Mouse (Mus musculus): ENCODE measurements at regions not wholly inside any gene's neighbourhood (a gene's known extent, or its start where the extent isn't known, plus 50 kb on each side); places are given as distances from the start of the nearest gene placed in this dataset.

DNA sequence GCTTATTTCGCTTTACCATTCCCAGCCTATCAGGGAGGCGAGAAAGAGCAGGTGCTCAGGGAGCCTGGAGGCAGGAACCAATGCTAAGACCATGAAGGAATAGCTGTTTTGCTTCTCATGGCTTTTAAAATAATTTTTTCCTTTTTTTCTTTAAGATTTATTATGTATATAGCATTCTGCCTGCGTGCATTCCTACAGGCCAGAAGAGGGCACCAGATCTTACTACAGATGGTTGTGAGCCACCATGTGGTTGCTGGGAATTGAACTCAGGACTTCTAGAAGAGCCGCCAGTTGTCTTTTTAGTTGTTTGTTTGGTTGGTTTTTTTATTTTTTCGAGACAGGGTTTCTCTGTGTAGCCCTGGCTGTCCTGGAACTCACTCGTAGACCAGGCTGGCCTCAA lies 113.6 kb upstream of the Armc2 start:
- Histone ChIP-seq H3K9ac (replicated peaks; ENCODE audit: low read length) (no peak overlapping the region), H3K27me3 (ENCODE audit: control insufficient read depth, insufficient read depth, low read length) (no peaks in the 10 kb centered on the region), H3K9me3 (ENCODE audit: control insufficient read depth, low read length) (no peaks in the 10 kb centered on the region), H3K36me3 (ENCODE audit: control insufficient read depth, insufficient read depth, low read length) (no peaks in the 10 kb centered on the region), H3K4me3 (replicated peaks; ENCODE audit: low read depth, low read length) (no peak overlapping the region), H3K27ac (replicated peaks; ENCODE audit: low read depth, low read length) (no peak overlapping the region), H3K4me2 (ENCODE audit: low read length) (no peak overlapping the region), H3K4me1 (ENCODE audit: control insufficient read depth, insufficient read depth, low read length) (no peaks in the 10 kb centered on the region)
- DNase-seq: no peak
- no peak for ATAC-seq (ENCODE audit: low FRiP score, low TSS enrichment)
- 90% methylated on average over 6 of the region's 6 CpGs for WGBS

DNA sequence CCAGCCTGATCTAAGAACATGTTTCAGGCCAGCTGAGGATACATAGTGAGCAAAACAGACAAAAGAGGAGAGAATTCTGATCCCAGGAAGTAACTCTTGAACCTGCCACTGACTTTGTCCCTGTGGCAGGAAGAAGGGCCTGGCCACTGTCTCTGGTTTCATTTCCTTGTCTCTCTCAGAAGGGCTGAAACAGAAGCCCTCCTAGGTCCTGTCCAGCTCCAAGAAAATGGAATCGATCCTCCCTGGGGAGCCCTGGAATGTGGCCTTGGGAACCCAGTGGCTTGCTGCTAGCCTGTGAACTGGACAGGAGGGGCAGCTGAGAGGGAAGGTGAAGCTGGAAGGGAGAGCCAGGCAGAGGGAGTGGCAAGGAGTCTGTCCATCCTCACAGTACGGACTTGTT lies 113.1 kb upstream of the Armc2 start:
- Histone ChIP-seq H3K4me1 (ENCODE audit: control insufficient read depth, insufficient read depth, low read length) (no peaks in the 10 kb centered on the region), H3K27me3 (ENCODE audit: control insufficient read depth, insufficient read depth, low read length) (no peaks in the 10 kb centered on the region), H3K27ac (replicated peaks; ENCODE audit: low read depth, low read length) (no peak overlapping the region), H3K36me3 (ENCODE audit: control insufficient read depth, insufficient read depth, low read length) (no peaks in the 10 kb centered on the region), H3K9ac (replicated peaks; ENCODE audit: low read length) (no peak overlapping the region), H3K9me3 (ENCODE audit: control insufficient read depth, low read length) (no peaks in the 10 kb centered on the region), H3K4me2 (ENCODE audit: low read length) (no peak overlapping the region), H3K4me3 (replicated peaks; ENCODE audit: low read depth, low read length) (no peak overlapping the region)
- 91% methylated on average over 2 of the region's 2 CpGs for WGBS
- DNase-seq (no peak), ATAC-seq (ENCODE audit: low FRiP score, low TSS enrichment) (no peak)

DNA sequence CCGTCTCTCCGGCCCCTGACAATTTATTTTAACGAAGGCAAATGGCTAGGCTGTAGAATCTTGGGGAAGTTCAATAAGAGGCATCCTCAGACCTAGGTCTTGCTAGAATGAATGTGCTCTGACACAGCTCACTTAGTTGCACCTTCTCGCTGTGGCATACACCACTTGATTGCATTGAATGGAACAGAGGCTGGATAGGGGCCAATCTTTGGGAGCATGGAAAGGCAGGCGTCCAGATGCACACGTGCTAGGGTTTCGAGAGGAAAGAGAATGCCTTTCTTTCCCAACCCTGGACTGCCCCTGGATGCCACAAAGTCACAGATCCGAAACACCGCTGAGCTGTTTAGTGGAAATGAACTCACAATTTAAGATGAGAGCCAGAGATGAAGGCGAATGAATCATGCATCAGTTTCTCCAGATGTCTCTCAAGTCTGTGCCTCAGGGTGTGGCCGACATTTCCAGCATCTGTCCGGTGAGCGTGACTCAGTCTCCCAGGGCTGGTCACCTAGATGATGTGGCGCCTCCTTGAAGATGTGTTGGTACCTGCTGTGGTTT lies 109.7 kb upstream of the Armc2 start:
- Histone ChIP-seq H3K9me3 (ENCODE audit: control insufficient read depth, low read length) (no peaks in the 10 kb centered on the region), H3K4me1 (ENCODE audit: control insufficient read depth, insufficient read depth, low read length) (no peaks in the 10 kb centered on the region), H3K36me3 (ENCODE audit: control insufficient read depth, insufficient read depth, low read length) (no peaks in the 10 kb centered on the region), H3K27ac (replicated peaks; ENCODE audit: low read depth, low read length) (no peak overlapping the region), H3K4me2 (ENCODE audit: low read length) (no peak overlapping the region), H3K9ac (replicated peaks; ENCODE audit: low read length) (no peak overlapping the region), H3K4me3 (replicated peaks; ENCODE audit: low read depth, low read length) (no peak overlapping the region), H3K27me3 (ENCODE audit: control insufficient read depth, insufficient read depth, low read length) (no peaks in the 10 kb centered on the region)
- WGBS: 91% methylated on average over 14 of the region's 14 CpGs
- DNase-seq: no peak
- no peak for ATAC-seq (ENCODE audit: low FRiP score, low TSS enrichment)

DNA sequence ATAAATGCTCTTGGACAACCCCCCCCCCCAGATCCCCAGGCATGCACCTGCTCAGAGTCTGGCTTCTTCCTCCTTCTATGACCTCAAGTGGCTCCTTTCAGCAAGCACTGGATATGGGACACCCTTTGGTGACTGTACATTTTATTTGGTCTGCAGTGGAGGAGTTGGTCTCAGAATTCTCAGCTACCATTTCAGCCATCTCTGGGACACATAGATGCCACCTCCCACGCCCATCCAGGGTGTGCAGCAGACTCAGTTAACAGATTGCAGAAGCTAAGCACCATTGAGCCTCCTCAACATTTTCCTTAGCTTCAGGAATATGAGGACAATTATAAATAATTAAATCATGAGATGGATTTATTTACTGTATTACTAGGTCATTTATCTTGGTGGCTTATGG lies 108.6 kb upstream of the Armc2 start:
- DNase-seq: no peak
- Histone ChIP-seq H3K27ac (replicated peaks; ENCODE audit: low read depth, low read length) (no peak overlapping the region), H3K4me3 (replicated peaks; ENCODE audit: low read depth, low read length) (no peak overlapping the region), H3K4me2 (ENCODE audit: low read length) (no peak overlapping the region), H3K4me1 (ENCODE audit: control insufficient read depth, insufficient read depth, low read length) (no peaks in the 10 kb centered on the region), H3K9me3 (ENCODE audit: control insufficient read depth, low read length) (no peaks in the 10 kb centered on the region), H3K36me3 (ENCODE audit: control insufficient read depth, insufficient read depth, low read length) (no peaks in the 10 kb centered on the region), H3K27me3 (ENCODE audit: control insufficient read depth, insufficient read depth, low read length) (no peaks in the 10 kb centered on the region), H3K9ac (replicated peaks; ENCODE audit: low read length) (no peak overlapping the region)
- 70% methylated on average over 1 of the region's 1 CpGs for WGBS
- ATAC-seq (ENCODE audit: low FRiP score, low TSS enrichment): no peak

DNA sequence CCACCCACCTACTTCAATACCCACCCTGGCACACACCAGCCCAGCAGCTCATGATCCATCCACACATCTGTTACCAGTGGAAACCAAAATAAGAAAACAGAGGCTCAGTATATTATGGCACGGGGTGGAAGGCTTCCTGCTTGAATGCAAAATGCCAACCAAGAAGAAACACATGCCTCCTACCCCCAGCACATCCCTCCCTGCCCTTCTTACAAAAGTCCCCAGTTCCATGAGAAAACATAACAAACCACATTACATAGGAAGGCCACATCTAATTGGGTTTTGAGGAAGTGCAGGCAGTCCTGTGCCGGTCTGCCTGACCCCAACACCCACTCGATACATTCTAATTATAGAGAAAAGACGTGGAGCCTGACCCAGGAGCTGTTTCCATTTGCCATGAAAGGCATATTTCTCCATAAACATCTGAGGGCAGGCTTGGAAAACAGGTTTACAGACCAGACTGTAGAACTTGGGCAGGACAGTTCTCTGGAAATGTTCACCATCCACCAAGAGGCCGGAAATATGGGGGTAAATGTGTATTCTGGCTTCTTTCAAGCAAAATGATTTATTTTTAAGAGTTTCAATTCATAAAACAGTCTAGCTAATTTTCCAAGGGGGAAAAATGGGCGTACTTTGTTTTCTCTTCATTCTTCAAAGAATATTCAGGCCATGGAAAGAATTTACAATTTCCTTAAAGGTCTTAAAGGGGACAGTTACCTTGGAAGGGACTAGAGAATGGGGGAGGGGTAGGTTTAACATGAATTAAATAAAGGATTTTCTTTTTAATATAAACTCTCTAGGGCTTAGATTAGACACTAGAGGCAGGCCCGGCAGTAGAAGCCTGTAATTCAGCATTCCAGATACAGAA lies 104.8 kb upstream of the Armc2 start:
- H3K36me3 ChIP-seq (ENCODE audit: control insufficient read depth, insufficient read depth, low read length): no peaks in the 10 kb centered on the region
- 79% methylated on average over 7 of the region's 7 CpGs for WGBS
- no peak overlapping the region for H3K4me3 ChIP-seq (replicated peaks; ENCODE audit: low read depth, low read length)
- ATAC-seq (ENCODE audit: low FRiP score, low TSS enrichment): no peak
- H3K9ac ChIP-seq (replicated peaks; ENCODE audit: low read length): no peak overlapping the region
- H3K4me1 ChIP-seq (ENCODE audit: control insufficient read depth, insufficient read depth, low read length): no peaks in the 10 kb centered on the region
- no peaks in the 10 kb centered on the region for H3K9me3 ChIP-seq (ENCODE audit: control insufficient read depth, low read length)
- no peak overlapping the region for H3K27ac ChIP-seq (replicated peaks; ENCODE audit: low read depth, low read length)
- no peak for DNase-seq
- no peak overlapping the region for H3K4me2 ChIP-seq (ENCODE audit: low read length)
- no peaks in the 10 kb centered on the region for H3K27me3 ChIP-seq (ENCODE audit: control insufficient read depth, insufficient read depth, low read length)

DNA sequence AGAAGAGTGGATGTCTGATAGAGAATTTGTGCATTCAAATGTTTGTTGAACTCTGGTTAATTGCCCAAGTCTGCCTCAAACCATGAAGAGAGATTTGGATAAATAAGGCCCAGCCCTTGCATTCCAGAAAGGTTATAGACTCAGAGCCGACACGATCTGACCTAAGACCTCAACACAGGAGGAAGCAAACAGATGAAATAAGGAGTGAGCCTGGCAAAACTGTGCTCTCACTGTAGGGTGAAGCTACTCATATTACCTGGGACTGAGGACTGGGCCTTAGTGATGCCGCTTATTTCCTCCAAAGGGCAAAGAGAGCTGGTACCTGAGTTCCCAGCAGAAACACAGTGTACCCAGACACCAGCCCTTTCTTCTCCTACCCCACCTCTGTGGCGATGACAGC lies 103.7 kb upstream of the Armc2 start:
- Histone ChIP-seq H3K27me3 (ENCODE audit: control insufficient read depth, insufficient read depth, low read length) (no peaks in the 10 kb centered on the region), H3K27ac (replicated peaks; ENCODE audit: low read depth, low read length) (no peak overlapping the region), H3K4me3 (replicated peaks; ENCODE audit: low read depth, low read length) (no peak overlapping the region), H3K36me3 (ENCODE audit: control insufficient read depth, insufficient read depth, low read length) (no peaks in the 10 kb centered on the region), H3K4me2 (ENCODE audit: low read length) (no peak overlapping the region), H3K4me1 (ENCODE audit: control insufficient read depth, insufficient read depth, low read length) (no peaks in the 10 kb centered on the region), H3K9ac (replicated peaks; ENCODE audit: low read length) (no peak overlapping the region), H3K9me3 (ENCODE audit: control insufficient read depth, low read length) (no peaks in the 10 kb centered on the region)
- 83% methylated on average over 4 of the region's 4 CpGs for WGBS
- ATAC-seq (ENCODE audit: low FRiP score, low TSS enrichment) (no peak), DNase-seq (no peak)

DNA sequence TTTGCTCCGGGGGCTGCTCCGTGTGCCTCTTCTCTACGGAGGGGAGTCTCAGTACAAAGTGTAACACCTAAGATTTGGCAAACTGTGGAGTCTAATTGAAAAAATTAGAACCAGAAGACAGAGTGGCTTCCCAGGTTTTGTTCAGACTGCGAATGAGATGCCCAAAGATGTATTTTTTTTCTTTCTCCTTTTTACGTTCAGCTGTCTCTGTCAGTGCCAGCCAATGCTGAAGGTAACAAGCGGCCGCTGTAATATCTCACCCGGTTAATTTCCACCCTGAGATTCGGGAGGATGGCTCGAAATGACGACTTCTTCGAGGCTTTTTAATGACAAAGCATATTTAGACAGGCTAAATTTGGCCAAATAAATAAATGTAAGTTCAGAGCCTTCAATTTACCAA lies 101.1 kb upstream of the Armc2 start:
- DNase-seq: no peak
- Histone ChIP-seq H3K9me3 (ENCODE audit: control insufficient read depth, low read length) (no peaks in the 10 kb centered on the region), H3K36me3 (ENCODE audit: control insufficient read depth, insufficient read depth, low read length) (no peaks in the 10 kb centered on the region), H3K4me1 (ENCODE audit: control insufficient read depth, insufficient read depth, low read length) (no peaks in the 10 kb centered on the region), H3K27ac (replicated peaks; ENCODE audit: low read depth, low read length) (no peak overlapping the region), H3K27me3 (ENCODE audit: control insufficient read depth, insufficient read depth, low read length) (no peaks in the 10 kb centered on the region), H3K4me2 (ENCODE audit: low read length) (no peak overlapping the region), H3K4me3 (replicated peaks; ENCODE audit: low read depth, low read length) (no peak overlapping the region), H3K9ac (replicated peaks; ENCODE audit: low read length) (no peak overlapping the region)
- 86% methylated on average over 12 of the region's 12 CpGs for WGBS
- no peak for ATAC-seq (ENCODE audit: low FRiP score, low TSS enrichment)

DNA sequence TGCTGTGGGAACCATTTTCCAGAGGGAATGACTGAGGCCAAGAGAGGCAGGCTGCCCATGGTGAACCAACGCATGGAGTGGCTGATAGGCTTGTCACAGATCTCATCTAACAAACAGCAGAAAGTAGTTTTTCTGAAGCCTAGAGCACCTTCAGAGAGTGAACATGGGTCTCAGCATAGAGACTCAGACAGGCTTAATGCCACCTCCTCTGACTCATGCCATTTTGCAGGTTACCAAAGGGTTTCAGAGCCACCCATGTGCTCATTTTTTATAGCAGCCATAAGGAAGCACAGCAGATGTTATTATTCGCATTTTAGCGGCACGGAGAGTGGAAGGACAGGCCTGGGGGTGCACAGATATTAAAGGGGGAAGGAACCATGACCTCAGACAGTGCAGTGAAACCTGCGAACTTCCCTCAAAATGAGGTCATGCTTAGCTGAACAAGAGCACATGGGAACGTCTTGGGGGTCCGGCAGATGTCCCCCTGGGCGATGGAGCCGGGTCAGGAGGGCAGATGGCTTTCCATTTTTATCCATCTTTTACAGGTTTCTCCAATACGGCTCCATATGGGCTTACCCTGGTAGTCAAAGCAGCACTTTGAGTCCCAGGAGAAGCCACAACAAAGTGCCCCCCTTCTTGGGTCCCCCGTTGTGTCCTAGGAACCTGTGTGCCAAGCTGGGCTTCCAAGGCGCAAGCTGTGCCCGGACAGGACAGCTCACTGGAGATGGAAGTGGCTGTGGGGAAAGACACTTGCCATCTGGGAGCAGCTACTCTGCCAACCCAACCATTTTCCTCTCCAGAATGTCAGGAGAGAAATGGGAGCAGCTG lies 100.3 kb upstream of the Armc2 start:
- ATAC-seq (ENCODE audit: low FRiP score, low TSS enrichment) (no peak), DNase-seq (no peak)
- no peak overlapping the region for H3K4me2 ChIP-seq (ENCODE audit: low read length)
- WGBS: 82% methylated on average over 13 of the region's 13 CpGs
- H3K27ac ChIP-seq (replicated peaks; ENCODE audit: low read depth, low read length): no peak overlapping the region
- H3K9me3 ChIP-seq (ENCODE audit: control insufficient read depth, low read length): no peaks in the 10 kb centered on the region
- no peak overlapping the region for H3K4me3 ChIP-seq (replicated peaks; ENCODE audit: low read depth, low read length)
- H3K27me3 ChIP-seq (ENCODE audit: control insufficient read depth, insufficient read depth, low read length): no peaks in the 10 kb centered on the region
- H3K9ac ChIP-seq (replicated peaks; ENCODE audit: low read length): no peak overlapping the region
- no peaks in the 10 kb centered on the region for H3K36me3 ChIP-seq (ENCODE audit: control insufficient read depth, insufficient read depth, low read length)
- H3K4me1 ChIP-seq (ENCODE audit: control insufficient read depth, insufficient read depth, low read length): no peaks in the 10 kb centered on the region

All from midbrain, embryonic 14.5 days (tissue).